Mouse (Mus musculus) lung, embryonic 14.5 days (tissue): Measurements from ENCODE around the gene Morn2. TPM values are rescaled to one million over a fixed set of nuclear protein-coding genes. Genes with fewer than 3 reads are reported as not detected.
A peak's percentile ranks its signal among the peaks of the same experiment; 100 is the strongest.

Experiments
- ATAC-seq: fragments of 200-750 bp; cut with Nextera tagmentation; 2 replicates; pipeline ENCODE4 v1.8.0; 2017; ENCODE audit warnings: mild to moderate bottlenecking, moderate TSS enrichment, moderate library complexity; ENCODE audit not compliant: insufficient read depth
- DNase-seq: peaks from one replicate; pipeline ENCODE4 v3.0.0-alpha.2; 2015
- H3K27ac ChIP-seq: fragments of 300-500 bp; sonication (generic); 2 replicates; pipeline ENCODE4 v1.5.1; 2014; ENCODE audit warnings: low read depth, mild to moderate bottlenecking, moderate library complexity
- H3K27me3 ChIP-seq: fragments of 300-500 bp; sonication (generic); 2 replicates; pipeline ENCODE4 v1.6.1; 2014; ENCODE audit warnings: low read length, control low read depth; ENCODE audit not compliant: insufficient read depth
- H3K36me3 ChIP-seq: fragments of 300-500 bp; sonication (generic); 2 replicates; pipeline ENCODE4 v1.6.1; 2014; ENCODE audit warnings: control low read depth; ENCODE audit not compliant: insufficient read depth
- H3K4me1 ChIP-seq: fragments of 300-500 bp; sonication (generic); 2 replicates; pipeline ENCODE4 v1.6.1; 2014; ENCODE audit warnings: antibody characterized with exemption, control low read depth; ENCODE audit not compliant: insufficient read depth
- H3K4me2 ChIP-seq: fragments of 300-500 bp; sonication (generic); 2 replicates; pipeline ENCODE4 v1.6.1; 2014; ENCODE audit warnings: mild to moderate bottlenecking
- H3K4me3 ChIP-seq: fragments of 300-500 bp; sonication (generic); 2 replicates; pipeline ENCODE4 v1.5.1; 2014; ENCODE audit warnings: low read depth, low read length
- H3K9ac ChIP-seq: fragments of 300-500 bp; sonication (generic); 2 replicates; pipeline ENCODE4 v1.6.1; 2014
- H3K9me3 ChIP-seq: fragments of 300-500 bp; sonication (generic); 2 replicates; pipeline ENCODE4 v1.6.1; 2016; ENCODE audit warnings: low read depth, low read length, control low read depth
- CTCF ChIP-seq: IDR thresholded peaks from 2 replicates; pipeline ENCODE4 v1.5.1; 2016; ENCODE audit warnings: antibody characterized with exemption, low read depth
- WGBS: fragments of 180-500 bp; shearing (Covaris S2); extraction: QIAGEN DNeasy Blood & Tissue Kit; methylation state at CpG from one replicate; pipeline ENCODE4 v1.1.7; 2014; 5-methylcytosine and 5-hydroxymethylcytosine counted together
- polyA plus RNA-seq: library from polyadenylated mRNA; unstranded; fragments of >200 nt; fragmentation: Nextera tagmentation; extraction: Ambion mirVana; gene quantifications from 2 replicates; pipeline ENCODE4 v1.2.1, GENCODE M21; 2014

Morn2 gene
- polyA plus RNA-seq = 30.5 and 32.8 TPM in 2 replicates

- Histone ChIP-seq H3K9ac (peak within 1 kb of the TSS; percentile 88), H3K27ac (peak within 1 kb of the TSS; percentile 81), H3K4me3 (peak within 1 kb of the TSS; percentile 94), H3K9me3 (no peaks in the 10 kb centered on the region), H3K27me3 (no peaks in the 10 kb centered on the region), H3K4me2 (peak within 1 kb of the TSS; percentile 73), H3K36me3 (no peaks in the 10 kb centered on the region), H3K4me1 (no peaks in the 10 kb centered on the region)
- ATAC-seq (peak; percentile 99), DNase-seq (peak; percentile 98)
- TF ChIP-seq CTCF = no peak
- WGBS = under 1% methylated on average over 34 of the region's 35 CpGs
Observed at GRCm38 (mm10) chr17:80290074-80290657, at the start of gene Morn2, which contains the start of gene Dhx57. Gene Morn2 (plus strand): TSS chr17:80290203. Gene Dhx57 (minus strand): TSS chr17:80290476.

GRCm38 (mm10) chr17:80241594-80241993 is 48.4 kb upstream of the Morn2 start:
- ATAC-seq (no peak), DNase-seq (no peak)
- Histone ChIP-seq H3K36me3 (peaks cover 79% of the 10 kb centered on the region), H3K9me3 (no peaks in the 10 kb centered on the region), H3K9ac (no peak overlapping the region), H3K27me3 (no peaks in the 10 kb centered on the region), H3K27ac (no peak overlapping the region), H3K4me3 (no peak overlapping the region), H3K4me1 (no peaks in the 10 kb centered on the region), H3K4me2 (no peak overlapping the region)
- 82% methylated on average over 9 of the region's 9 CpGs for WGBS
- no peak for TF ChIP-seq CTCF

GRCm38 (mm10) chr17:80243116-80243515 is 46.9 kb upstream of the Morn2 start:
- Histone ChIP-seq H3K9ac (no peak overlapping the region), H3K9me3 (no peaks in the 10 kb centered on the region), H3K4me3 (no peak overlapping the region), H3K27ac (no peak overlapping the region), H3K4me1 (no peaks in the 10 kb centered on the region), H3K27me3 (no peaks in the 10 kb centered on the region), H3K4me2 (no peak overlapping the region), H3K36me3 (peaks cover 82% of the 10 kb centered on the region)
- ATAC-seq (peak; percentile 76), DNase-seq (peak; percentile 59)
- TF ChIP-seq CTCF = no peak
- 37% methylated on average over 13 of the region's 13 CpGs for WGBS

- H3K4me1 ChIP-seq = no peaks in the 10 kb centered on the region
- H3K9me3 ChIP-seq = no peaks in the 10 kb centered on the region
- H3K4me3 ChIP-seq = no peak overlapping the region
- TF ChIP-seq CTCF = no peak
- WGBS = 68% methylated on average over 13 of the region's 13 CpGs
- no peak overlapping the region; the same call in 1 of the 2 replicates for H3K9ac ChIP-seq
- ATAC-seq = peak; percentile 25; the same call in 1 of the 2 replicates
- peak overlapping the region; percentile 70; the same call in 1 of the 2 replicates for H3K27ac ChIP-seq
- H3K36me3 ChIP-seq = peaks cover 85% of the 10 kb centered on the region
- peak; percentile 36 for DNase-seq
- H3K27me3 ChIP-seq = no peaks in the 10 kb centered on the region
- no peak overlapping the region for H3K4me2 ChIP-seq
Observed at GRCm38 (mm10) chr17:80252757-80253525, 37.1 kb upstream of the Morn2 start.

- ATAC-seq = no peak
- H3K27ac ChIP-seq = no peak overlapping the region
- no peak overlapping the region for H3K9ac ChIP-seq
- 91% methylated on average over 5 of the region's 5 CpGs for WGBS
- TF ChIP-seq CTCF = no peak
- no peak overlapping the region for H3K4me3 ChIP-seq
- H3K9me3 ChIP-seq = no peaks in the 10 kb centered on the region
- no peaks in the 10 kb centered on the region for H3K4me1 ChIP-seq
- H3K36me3 ChIP-seq = peaks cover 87% of the 10 kb centered on the region
- H3K27me3 ChIP-seq = no peaks in the 10 kb centered on the region
- no peak overlapping the region for H3K4me2 ChIP-seq
- DNase-seq = no peak
Observed at GRCm38 (mm10) chr17:80254421-80254820, 35.6 kb upstream of the Morn2 start.

GRCm38 (mm10) chr17:80255208-80255607 is 34.8 kb upstream of the Morn2 start:
- DNase-seq (peak; percentile 70), ATAC-seq (peak; percentile 77)
- Histone ChIP-seq H3K27me3 (no peaks in the 10 kb centered on the region), H3K9me3 (no peaks in the 10 kb centered on the region), H3K9ac (no peak overlapping the region), H3K4me2 (no peak overlapping the region), H3K36me3 (peaks cover 87% of the 10 kb centered on the region), H3K4me3 (no peak overlapping the region), H3K4me1 (no peaks in the 10 kb centered on the region), H3K27ac (peak overlapping the region; percentile 34; the same call in 1 of the 2 replicates)
- TF ChIP-seq CTCF = no peak
- WGBS = 24% methylated on average over 13 of the region's 13 CpGs

GRCm38 (mm10) chr17:80267065-80267464 is 22.9 kb upstream of the Morn2 start:
- no peaks in the 10 kb centered on the region for H3K27me3 ChIP-seq
- H3K27ac ChIP-seq = no peak overlapping the region
- WGBS = 93% methylated on average over 4 of the region's 4 CpGs
- H3K9me3 ChIP-seq = no peaks in the 10 kb centered on the region
- ATAC-seq = no peak
- H3K9ac ChIP-seq = no peak overlapping the region
- no peak overlapping the region for H3K4me2 ChIP-seq
- no peak overlapping the region for H3K4me3 ChIP-seq
- DNase-seq = no peak
- TF ChIP-seq CTCF = no peak
- peaks cover 82% of the 10 kb centered on the region for H3K36me3 ChIP-seq
- H3K4me1 ChIP-seq = no peaks in the 10 kb centered on the region
